Mouse (Mus musculus) bone marrow macrophage, adult 2 months (primary cell): ENCODE results near the gene Tmeff1. TPM values are rescaled to one million over a fixed set of nuclear protein-coding genes. Genes with fewer than 3 reads are reported as not detected.

Experiments
- H3K27ac ChIP-seq: 2 replicates; pipeline ENCODE4 v1.5.1; 2012; ENCODE audit warnings: low read depth, low read length; ENCODE audit not compliant: insufficient read depth
- H3K4me1 ChIP-seq: 2 replicates; pipeline ENCODE4 v1.6.1; 2012; ENCODE audit warnings: low read length; ENCODE audit not compliant: control insufficient read depth, insufficient read depth
- H3K4me3 ChIP-seq: 2 replicates; pipeline ENCODE4 v1.5.1; 2012; ENCODE audit warnings: mild to moderate bottlenecking, low read length, moderate library complexity; ENCODE audit not compliant: insufficient read depth
- CTCF ChIP-seq: IDR thresholded peaks from 2 replicates; pipeline ENCODE4 v1.5.1; 2012; ENCODE audit warnings: low read depth, mild to moderate bottlenecking, low read length, moderate library complexity
- POLR2A ChIP-seq: IDR thresholded peaks from 2 replicates; pipeline ENCODE4 v1.6.1; 2012; ENCODE audit warnings: mild to moderate bottlenecking, low read depth, low read length, borderline replicate concordance
- polyA plus RNA-seq: library from polyadenylated mRNA; stranded (reverse); fragments of >200 nt; gene quantifications from 2 replicates; pipeline ENCODE4 v1.2.4, GENCODE M21; 2012; ENCODE audit not compliant: missing spikeins, insufficient read depth, insufficient read length

Gene Tmeff1
- polyA plus RNA-seq, 1 experiment: 0.47 TPM

GRCm38 (mm10) chr4:48636831-48637230 lies 51.9 kb downstream of the Tmeff1 start:
- no peak overlapping the region for H3K4me3 ChIP-seq
- H3K4me1 ChIP-seq: no peaks in the 10 kb centered on the region
- H3K27ac ChIP-seq: no peak overlapping the region
- TF ChIP-seq CTCF: no peak
- TF ChIP-seq POLR2A: no peak

DNA sequence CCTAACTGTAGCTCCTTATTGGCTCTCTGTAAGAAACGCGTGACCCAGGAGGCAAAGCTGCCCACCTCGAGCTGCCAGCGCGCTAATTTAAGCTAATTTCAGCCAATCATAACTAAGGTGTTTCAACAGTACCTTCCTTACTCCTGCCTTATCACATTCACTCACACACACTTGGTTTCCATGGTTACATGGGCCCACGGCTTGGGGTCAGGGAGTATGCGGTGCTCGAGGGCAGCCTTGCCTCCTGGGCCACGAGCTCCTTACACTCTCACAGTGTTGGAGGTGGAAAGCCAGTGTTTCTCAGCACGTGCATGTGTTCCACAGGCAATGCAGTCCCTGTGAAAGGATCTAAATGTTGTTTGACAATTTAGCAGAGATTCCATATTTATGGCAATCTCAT lies 53.2 kb downstream of the Tmeff1 start:
- no peak for TF ChIP-seq POLR2A
- no peak for TF ChIP-seq CTCF
- no peak overlapping the region for H3K27ac ChIP-seq
- H3K4me1 ChIP-seq: no peaks in the 10 kb centered on the region

GRCm38 (mm10) chr4:48639503-48639902 lies 54.5 kb downstream of the Tmeff1 start:
- no peak overlapping the region for H3K27ac ChIP-seq
- TF ChIP-seq CTCF: no peak
- no peak for TF ChIP-seq POLR2A
- no peak overlapping the region for H3K4me3 ChIP-seq
- H3K4me1 ChIP-seq: no peaks in the 10 kb centered on the region

More for the DNA sequence above, 53.2 kb downstream of the Tmeff1 start:
- H3K4me3 ChIP-seq: no peak overlapping the region

GRCm38 (mm10) chr4:48643801-48644200 lies 58.8 kb downstream of the Tmeff1 start:
- no peak for TF ChIP-seq CTCF
- TF ChIP-seq POLR2A: no peak
- Histone ChIP-seq H3K4me1 (no peaks in the 10 kb centered on the region), H3K4me3 (no peak overlapping the region), H3K27ac (no peak overlapping the region)

GRCm38 (mm10) chr4:48646143-48646542 lies 61.2 kb downstream of the Tmeff1 start:
- H3K4me3 ChIP-seq: no peak overlapping the region
- H3K4me1 ChIP-seq: no peaks in the 10 kb centered on the region
- no peak overlapping the region for H3K27ac ChIP-seq
- TF ChIP-seq POLR2A (no peak), CTCF (no peak)

GRCm38 (mm10) chr4:48650617-48651360 lies 65.8 kb downstream of the Tmeff1 start:
- Histone ChIP-seq H3K4me1 (no peaks in the 10 kb centered on the region), H3K27ac (no peak overlapping the region), H3K4me3 (no peak overlapping the region)
- TF ChIP-seq POLR2A (no peak), CTCF (no peak)

GRCm38 (mm10) chr4:48654118-48654517 lies 69.1 kb downstream of the Tmeff1 start:
- Histone ChIP-seq H3K27ac (no peak overlapping the region), H3K4me1 (no peaks in the 10 kb centered on the region), H3K4me3 (no peak overlapping the region)
- no peak for TF ChIP-seq CTCF
- TF ChIP-seq POLR2A: no peak

- no peak for TF ChIP-seq CTCF
- TF ChIP-seq POLR2A: no peak
- no peak overlapping the region for H3K4me3 ChIP-seq
- H3K4me1 ChIP-seq: no peaks in the 10 kb centered on the region
- H3K27ac ChIP-seq: no peak overlapping the region
These were observed 71.6 kb downstream of the Tmeff1 start for GRCm38 (mm10) chr4:48656530-48656929.

DNA sequence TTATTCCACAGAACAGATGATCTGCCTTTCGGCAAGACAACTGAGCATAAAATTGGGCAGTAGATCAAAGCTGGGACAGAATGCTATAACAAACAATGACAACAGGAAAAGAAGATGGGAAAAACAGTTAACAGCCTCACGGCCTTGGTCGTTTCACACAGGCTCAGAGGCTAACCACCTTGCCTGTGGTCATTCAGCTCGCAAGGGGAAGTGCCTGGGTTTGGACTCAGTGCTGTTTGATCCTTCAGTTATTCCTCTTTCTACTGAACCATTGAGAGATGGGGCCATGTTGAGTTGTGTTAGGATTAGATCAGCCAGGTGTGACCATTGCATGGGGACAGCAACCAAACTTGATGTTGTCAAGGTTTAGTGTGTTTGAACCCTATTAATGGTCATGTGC lies 75.2 kb downstream of the Tmeff1 start:
- Histone ChIP-seq H3K4me1 (no peaks in the 10 kb centered on the region), H3K4me3 (no peak overlapping the region), H3K27ac (no peak overlapping the region)
- TF ChIP-seq CTCF (no peak), POLR2A (no peak)

- Histone ChIP-seq H3K27ac (no peak overlapping the region), H3K4me1 (no peaks in the 10 kb centered on the region), H3K4me3 (no peak overlapping the region)
- no peak for TF ChIP-seq CTCF
- no peak for TF ChIP-seq POLR2A
These were observed 75.9 kb downstream of the Tmeff1 start for GRCm38 (mm10) chr4:48660619-48661575.
